Mouse (Mus musculus) left cerebral cortex, postnatal 25 days (tissue): ENCODE measurements around the gene 4930480E11Rik. TPM values are rescaled to one million over a fixed set of nuclear protein-coding genes. Genes with fewer than 3 reads are reported as not detected.
"Not testable (repeated sequence)": the region's sequence is repeated elsewhere in the genome, so short reads cannot be mapped to it uniquely, and the experiment has no call there.

Experiments used
- DNase-seq, 2 experiments: peaks; one replicate each; pipeline ENCODE4 v3.0.0; 2022; ENCODE audit warnings: low spot score in 2 of 2, mixed read lengths in 1 of 2
- intact Hi-C: fragments of 180-260 bp; cut with DNase I; formaldehyde crosslinking; loops from one replicate; pipeline ENCODE4 v1.15.1; 2025
- total RNA-seq, 2 experiments: library from RNA; stranded (reverse); gene quantifications; 2 replicates each; pipeline ENCODE4 v1.2.3; 2021

The 4930480E11Rik gene
- total RNA-seq, result not detected

DNA sequence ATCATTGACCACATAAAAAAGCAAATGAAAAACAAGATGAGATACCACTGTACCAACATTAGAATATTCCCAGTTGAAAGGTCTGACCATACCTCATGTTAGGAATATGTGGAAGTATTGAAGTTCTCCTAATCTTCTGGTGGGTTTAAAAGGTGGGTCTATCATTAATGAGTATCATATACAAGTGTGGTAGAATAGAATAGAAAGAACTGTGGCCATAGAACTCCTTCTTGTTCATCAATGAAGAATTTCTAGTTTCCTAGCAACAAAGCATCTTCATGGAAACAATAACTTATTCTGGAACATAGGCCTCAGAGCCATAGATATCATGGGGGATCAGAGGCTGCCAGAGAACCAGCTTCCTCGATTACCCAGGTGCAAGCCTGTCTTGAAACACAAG lies at the start of gene 4930480E11Rik:
Gene 4930480E11Rik, plus strand, starts transcription at position 301 of the 400 bp plus-strand sequence.
- DNase-seq, result no peak
- intact Hi-C loops, result no loop called here

DNA sequence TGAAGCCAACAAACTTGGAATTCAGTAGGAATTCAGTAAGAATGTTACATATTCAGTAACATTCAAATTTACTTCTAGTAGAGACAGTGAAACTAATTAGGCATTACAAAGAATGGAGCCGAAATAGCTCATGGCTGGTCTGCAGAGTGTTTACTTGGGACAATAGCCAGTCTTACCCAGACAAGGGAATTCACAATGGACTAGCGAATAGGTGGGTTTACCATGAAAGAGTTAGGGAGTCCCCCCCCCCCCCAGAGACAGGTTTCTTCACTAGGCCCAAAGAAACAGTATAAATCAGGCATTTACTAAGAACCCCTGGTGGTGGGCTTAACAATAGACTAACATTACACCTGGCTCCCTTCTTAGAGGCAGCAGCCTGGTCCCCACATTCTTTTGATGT lies 33.9 kb downstream of the 4930480E11Rik start:
- intact Hi-C loops, DNase-seq: not testable (repeated sequence)

Other genes starting within 250 kb of the 4930480E11Rik start
- gene Gm5938, start 244.2 kb upstream of the 4930480E11Rik start, total RNA-seq, result not detected
- not detected for gene Obp1b, start 182.9 kb upstream of the 4930480E11Rik start, total RNA-seq
- not detected for gene Gm14743, start 123.7 kb upstream of the 4930480E11Rik start, total RNA-seq
- gene Prrg1, start 214.3 kb downstream of the 4930480E11Rik start, total RNA-seq, result 1 to 10 TPM; 3.2 to 4.8 TPM